Mouse (Mus musculus): ENCODE results near the gene Pde9a.

The Pde9a gene

DNA sequence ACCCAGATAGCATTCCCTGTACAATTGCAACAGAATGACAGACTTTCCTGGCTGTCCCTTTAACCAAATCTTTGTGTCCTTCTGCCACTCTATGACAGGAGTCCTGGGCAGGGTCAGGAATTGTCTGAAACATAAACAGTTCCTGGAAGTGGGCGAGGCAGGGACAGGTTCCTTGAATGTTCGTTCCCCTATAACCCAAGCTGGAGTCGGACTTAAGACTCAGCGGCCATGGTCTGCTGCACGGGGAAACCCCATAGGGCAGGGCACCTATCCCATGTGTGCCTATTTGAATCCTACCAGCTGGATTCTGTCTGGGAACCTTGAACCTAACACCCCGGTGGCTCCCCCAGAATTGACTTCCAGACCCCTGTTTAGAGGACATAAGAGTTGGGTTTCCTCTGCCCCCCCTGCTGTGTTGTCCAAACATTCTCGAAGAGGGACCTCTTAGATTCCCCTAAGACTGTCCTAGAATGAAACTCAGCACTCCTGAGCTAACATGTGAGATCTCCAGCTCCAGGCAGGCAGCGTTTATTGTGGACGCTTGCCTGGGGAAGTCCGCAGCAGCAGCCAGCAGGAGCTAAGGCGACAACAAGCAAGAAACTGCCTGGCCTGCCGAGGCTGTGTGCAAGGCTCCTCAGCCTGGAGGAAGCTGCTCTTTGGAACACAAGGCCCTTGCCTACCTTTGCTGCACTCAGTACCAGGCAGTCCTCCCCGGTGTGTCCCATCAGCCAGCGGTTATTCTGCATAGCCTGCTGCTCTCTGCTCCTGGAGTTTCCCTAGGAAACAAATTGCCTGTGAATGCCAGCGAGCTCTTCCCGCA is 48.2 kb downstream of the Pde9a start:
- no peak for DNase-seq

DNA sequence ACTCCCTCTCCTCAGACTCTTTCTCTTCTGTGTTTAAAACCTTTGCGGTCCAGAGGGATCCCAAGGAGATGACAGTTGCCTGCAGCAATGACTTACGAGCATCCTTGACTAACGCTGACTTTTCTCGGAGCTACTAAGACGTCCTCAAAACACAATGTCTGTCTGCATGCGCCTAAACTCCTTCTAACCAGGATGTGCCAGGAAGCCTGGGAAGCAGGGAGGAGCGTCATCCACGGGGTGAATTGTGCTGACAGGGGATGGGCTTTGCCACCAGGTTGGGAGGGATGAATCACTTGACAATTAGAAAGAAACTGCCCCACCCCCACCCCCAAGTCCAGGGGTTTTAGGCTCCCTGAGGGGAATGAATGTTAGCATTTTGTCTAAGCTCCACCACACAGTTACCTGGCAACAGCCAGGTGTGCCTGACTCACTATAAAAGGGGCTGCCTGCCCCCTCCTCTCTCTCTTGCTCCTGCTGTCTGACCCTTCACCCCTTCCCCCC is 48.9 kb downstream of the Pde9a start:
- no peak for DNase-seq

DNA sequence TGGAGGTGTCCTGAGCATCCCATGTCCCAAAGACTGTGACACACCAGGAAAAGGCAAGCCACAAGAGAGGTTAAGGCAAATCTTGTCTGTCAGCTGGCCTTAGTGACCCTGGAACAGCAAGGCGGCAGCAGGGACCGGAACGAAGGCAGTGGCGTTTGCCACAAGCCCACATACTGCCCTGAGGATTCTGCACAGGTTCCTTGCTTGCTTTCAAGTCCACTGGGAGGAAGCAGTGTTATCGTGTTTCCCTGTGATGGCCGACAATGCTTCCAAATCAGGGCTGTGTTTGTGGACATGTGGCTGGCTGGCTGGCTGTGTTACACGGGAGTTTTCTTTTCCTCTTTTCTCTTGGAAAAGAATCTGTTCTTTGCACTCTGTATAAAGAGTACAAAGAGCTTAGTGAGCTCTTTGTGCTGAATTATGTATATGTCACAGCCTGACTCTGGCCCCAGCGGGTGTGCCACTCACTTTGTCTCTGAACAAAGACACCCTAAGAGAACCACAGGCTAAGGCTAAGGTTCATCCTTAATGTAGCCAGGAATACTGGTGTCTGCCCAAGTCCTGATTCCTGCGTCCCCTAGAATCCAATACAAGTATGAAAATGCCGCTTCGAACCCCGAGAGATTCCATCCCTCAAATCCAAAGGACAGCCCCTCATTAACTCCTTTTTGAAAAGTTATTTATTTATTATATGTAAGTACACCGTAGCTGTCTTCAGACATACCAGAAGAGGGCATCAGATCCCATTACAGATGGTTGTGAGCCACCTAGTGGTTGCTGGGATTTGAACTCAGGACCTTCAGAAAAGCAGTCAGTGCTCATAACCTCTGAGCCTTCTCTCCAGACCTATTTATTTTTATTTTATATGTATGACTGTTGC is 50.2 kb downstream of the Pde9a start:
- DNase-seq = no peak

DNA sequence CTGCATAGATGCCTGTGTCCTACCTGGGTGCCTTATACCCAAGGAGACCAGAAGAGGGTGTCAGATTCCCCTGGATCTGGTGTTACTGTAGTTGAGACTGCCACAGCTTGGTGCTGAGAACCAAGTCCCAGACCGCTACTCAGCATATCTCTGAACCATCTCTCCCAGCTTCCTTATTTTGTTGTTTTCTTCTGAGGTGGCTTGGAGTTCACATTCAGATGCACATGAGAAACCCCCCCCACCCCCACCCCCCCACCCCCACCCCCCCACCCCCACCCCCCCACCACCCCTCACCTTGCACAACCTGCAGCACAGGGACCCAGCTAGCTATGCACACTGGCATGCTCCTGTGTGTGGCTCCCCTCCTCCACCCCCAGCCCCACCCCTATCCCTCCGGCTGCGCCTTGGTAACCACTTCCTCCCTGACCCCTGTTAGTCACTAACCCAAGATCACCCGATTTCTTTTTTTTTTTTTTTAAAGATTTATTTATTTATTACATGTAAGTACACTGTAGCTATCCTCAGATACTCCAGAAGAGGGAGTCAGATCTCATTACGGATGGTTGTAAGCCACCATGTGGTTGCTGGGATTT is 50.9 kb downstream of the Pde9a start:
- no peak for DNase-seq

DNA sequence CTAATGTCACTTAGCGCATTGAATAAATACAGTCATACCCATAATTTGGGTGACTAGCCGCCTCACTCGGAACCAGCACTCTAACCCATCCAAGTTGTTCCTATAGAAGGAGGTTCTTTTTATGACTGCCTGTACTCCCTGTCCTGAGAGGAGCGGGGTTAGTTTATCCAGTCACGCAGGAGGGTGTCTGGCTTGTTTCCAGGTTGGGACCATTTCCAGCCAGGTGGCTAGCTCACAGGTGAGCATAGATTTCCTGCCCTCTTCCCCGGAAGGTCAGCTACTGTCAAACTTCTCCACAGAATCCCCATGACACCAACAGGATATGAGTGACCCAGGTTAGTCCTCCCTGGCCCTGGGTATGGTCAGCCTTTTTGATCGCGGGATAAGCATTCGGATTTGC is 51.5 kb downstream of the Pde9a start:
- DNase-seq = no peak

DNA sequence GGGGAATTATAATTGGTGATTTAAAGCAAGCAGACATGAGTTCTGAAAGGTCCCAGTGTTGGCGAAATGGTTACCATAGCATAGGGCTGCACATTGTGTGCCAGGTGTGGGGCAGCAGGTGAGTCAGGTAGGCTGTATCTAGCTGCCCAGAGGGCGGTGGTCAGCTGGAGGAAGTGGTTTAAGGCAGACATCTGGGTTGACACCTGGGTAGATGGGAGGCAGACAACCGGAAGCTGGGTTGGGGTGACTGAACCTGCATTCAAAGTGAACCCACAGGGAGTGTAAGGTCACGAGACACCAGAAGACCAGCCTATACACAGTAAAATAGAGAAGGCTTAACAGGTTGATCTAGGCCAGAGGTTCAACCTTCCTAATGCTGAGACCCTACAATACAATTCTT is 54.0 kb downstream of the Pde9a start:
- no peak for DNase-seq

DNA sequence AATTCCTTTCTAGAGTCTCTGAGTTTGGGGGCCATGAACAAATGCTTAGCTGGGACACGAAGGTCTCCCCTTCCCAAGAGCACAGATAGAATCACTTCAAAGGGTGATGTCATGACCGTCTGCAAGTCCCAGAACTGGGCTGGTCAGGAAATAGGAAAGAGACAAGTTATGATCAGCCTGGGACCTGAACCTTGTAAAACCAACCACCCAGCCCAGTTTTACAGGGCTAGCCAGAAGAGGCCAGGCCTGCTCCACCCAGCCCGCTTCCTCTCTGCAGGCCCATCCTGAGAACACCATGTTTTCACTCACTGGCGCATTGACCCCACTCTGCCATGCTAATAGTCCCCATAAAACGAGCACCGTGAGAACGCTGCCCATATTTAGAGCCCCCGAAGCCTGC is 56.5 kb downstream of the Pde9a start:
- no peak for DNase-seq

DNA sequence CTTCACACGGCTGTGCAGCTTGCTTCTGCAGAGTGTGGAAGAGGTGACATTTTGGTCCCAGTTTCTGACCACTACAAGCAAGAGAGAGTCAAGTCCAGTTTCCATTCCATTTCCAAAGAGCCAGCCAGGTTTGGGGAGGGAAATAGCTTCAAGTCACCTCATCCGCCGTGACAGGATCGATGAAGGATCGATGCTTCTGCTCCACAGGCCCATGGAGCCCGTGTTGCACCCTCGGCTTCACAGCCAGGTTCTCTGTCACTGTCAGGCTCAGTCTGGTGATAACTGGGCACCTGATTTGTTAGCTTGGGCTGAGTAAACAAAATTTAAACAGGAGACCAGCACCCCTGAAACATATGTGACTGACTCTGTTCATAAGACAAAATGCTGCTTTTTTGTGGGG is 58.2 kb downstream of the Pde9a start:
- DNase-seq = no peak

DNA sequence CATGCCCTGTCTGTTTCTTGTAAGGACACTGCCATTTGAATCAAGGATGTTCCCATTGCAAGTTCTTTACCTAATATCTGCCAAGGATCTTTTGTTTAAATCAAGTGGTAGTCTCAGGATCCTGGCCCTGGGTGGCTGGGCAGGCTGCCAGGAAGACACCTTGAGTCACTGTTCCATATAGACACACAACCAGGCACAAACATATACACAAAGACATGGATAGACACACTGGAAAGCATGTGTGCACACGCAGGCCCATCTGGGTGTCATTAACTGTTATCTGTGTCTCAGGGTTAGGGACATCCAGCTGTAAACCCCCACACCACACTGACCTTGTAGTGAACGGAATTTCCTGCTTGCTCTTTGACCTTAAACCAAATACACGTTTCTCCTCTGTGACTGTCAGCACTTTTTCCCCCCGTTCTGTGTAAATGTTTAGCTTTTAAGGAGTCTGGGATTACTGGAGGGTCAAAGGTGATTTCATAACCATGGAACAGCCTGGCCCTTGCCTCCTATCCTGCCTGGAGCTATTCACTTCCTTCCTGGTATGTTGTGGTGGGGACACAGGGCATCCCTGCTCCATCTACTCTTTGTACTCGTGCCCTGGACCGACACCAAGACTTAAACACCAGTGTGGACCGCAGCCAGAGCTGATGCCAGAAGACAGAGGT is 59.2 kb downstream of the Pde9a start:
- DNase-seq = no peak

DNA sequence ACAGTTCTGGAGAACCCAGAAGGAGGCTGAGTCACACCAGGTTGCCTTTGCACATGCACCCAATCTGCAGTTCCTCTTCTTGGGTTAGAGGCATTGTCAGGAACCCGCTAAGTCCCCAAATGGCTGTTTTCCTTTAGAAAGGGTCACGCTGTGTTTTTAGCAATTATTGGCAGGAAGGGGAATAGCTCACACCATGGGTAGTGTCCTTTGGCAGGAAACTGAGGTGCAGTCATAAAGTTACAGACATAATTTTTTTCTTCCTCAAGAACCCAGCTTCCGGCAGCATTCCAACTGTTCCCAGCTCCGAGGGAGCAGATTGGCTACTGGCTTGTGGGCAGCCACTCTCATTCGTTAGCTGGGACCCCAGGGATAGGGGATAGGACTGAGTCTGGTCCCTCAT is 61.8 kb downstream of the Pde9a start:
- DNase-seq = no peak

DNA sequence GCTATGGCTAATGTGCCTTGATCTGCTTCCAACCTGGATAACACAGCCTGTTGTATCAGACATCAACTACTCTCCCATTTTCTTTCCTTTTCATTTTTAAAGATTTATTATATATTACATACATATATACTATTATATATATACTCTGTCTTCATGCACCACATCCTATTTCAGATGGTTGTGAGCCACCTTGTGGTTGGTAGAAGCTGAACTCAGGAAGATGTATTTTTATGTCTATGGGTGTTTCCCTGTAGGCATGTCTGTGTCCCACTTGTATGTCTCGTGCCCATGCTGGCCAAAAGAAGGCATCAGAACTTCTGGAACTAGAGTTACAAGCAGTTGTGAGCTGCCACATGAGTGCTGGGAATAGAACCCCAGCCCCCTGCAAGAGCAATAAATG is 62.5 kb downstream of the Pde9a start:
- no peak for DNase-seq

DNA sequence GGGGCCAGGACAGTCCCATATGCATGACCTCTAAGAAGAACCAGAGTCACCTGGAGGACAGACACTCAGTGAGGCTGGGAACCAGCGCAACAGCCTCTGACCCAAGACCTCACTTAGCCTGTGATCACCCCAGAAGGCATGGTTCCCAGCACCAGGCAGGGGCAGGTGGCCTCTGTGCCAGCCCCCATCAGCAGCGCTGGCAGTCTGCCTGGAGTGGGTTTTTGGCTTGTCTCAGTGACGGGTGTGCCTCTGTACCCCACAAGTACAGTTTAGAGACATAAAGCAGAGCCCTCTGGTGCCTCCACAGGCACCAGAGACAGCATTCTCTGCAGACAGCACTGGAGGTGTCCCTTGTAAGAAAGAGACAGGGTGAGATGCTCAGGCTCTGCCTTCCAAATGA is 64.2 kb downstream of the Pde9a start:
- peak; percentile 70 for DNase-seq

DNA sequence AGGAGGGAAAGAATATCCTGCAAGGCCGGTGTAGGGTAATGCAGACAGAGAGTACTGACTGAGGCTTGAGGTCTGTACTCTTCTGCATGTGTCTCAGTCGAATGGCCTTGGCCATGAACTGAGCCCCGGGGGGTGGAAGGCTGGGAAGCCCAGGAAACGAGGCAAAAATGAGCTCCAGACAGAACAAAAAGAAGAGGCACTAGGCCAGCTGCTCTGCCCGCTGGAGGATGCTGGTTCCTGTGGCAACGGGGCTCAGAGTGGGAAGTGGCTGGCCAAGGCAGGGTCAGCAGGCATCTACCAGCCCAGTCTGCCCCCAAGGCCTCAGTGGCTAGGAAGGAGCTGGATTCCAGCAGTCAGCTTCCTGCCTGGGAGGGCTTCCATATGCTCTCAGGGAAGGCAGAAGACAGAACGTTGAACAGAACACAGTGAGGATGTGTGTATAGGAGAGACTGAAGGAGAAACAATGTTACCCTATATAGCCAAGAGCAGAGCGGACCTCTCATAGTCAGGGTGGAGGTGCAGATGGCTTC is 65.2 kb downstream of the Pde9a start:
- peak; percentile 48 for DNase-seq

DNA sequence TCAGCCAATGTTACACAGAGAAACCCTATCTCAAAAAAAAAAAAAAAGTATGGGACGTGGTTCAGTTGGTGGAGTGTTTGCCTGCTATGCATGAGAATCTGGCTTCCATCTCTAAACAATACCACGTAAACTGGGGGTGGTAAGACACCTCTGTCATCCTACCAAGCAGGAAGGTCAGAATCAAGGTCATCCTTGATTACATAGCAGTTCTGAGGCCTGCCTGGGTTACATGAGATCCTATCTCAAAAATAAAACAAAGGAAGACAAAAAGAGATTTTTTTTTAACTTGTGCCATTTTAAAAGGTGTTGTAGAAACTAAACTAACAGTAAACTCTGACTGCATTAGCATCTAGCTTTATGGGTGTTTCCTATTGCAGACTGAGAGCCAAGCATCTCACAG is 66.8 kb downstream of the Pde9a start:
- no peak for DNase-seq

DNA sequence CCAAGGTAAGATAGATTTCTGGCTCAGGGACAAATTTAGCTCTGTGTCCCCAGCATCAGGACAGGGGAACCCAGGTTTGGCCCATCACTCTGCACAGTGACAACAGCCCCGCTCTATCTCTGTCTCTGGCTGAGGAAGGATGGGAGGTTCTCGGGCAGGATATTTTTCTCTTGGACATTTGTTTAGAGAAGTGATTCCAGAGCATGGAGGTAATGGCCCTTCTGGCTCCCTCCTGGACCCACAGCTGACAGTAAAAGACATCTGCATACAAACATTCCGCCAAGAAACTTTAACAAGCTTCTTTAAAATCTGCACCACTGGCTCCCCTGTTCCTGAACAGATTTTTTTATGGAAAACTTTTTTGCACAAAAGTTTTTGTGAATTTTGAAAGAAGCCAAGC is 67.5 kb downstream of the Pde9a start:
- no peak for DNase-seq

DNA sequence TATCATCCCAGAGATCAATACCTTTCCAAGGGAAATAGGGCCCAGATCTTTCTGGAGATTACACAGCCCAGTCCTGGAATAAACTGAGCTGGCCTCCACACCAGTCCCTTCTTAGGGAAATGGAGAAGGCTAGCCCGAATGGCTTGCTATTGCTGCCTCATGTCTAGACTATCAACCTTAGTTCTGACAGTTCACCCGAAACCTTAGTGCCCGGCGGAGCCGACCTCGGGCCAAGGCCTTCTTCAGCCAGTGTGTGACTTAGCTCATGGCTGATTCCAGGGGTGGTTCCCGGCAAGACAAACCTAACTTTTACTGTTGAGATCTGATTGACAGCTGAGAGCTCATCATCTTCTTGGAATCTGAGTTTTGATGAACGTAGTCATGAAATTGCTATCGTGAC is 68.0 kb downstream of the Pde9a start:
- DNase-seq = no peak

DNA sequence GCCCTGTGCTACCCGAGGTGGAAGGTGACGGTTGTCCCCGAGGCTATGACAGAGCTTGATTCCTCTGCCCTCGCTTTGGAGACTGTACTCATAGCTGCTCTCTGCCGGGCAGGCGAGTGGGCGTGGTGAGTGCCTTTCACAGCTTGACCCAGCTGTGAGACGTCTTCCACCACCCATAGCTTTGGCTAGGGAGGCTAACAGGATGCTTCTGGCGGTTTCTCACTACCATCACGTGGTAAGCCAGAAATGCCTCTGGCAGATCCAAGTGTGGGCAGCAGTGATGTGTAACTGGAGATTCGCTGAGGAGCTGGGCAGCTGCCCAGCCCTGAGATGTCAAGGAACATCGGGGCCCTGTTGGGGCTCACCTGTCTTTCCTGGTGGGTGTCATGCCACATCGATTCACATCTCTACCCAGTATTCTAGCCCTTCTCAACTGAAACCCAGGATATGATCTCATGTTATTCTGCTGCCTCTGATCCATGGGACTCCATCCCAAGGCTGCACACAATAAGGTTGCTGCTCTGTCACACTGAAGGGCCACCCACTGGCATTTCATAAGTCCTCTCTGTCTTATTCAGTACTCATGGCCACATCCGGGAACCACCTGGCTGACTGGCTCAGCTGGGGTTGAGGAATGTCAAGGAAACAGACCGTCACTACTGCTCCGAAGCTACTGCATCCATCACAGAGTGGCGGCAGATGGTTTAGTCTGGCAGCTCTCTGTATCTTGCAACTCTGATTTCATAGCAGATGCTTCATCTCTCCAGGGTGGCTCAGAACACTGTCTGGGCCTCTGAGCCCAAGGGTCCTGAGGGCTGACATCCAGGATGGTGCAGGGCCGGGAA is 70.9 kb downstream of the Pde9a start:
- no peak for DNase-seq

DNA sequence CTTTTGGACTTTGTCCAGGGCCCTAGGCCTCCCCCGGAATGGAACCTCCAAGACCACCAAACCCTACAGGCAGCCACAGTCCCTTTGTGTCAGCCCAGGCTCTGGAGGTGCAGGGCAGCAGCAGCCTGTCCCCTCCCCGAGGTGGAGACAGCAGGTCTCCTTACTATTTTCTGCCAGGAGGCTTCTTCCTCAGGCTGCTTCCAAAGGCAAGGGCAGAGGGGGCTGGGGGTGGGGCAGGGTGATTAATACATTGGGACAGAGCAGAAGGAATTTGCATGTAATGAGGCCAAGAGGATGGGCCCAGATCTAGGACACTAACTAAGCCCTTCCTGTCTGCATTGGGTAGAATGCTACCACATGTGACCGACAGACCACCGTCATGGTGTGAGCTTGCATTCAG is 74.4 kb downstream of the Pde9a start:
- DNase-seq = no peak

DNA sequence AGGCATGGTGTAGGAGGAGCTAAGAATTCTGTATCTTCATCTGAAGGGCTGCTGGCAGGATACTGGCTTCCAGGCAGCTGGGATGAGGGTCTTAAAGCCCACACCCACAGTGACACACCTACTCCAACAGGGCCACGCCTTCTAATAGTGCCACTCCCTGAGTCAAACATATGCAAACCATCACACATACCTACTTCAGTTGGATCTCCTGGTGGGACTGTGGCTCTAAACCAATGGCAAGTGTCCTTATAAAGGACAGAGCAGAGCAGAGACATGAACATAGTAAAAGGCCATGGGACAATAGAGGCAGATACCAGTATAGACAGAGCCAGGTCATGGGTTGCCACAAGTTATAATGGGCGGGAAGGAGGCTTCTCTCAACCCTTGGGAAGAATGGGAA is 76.5 kb downstream of the Pde9a start:
- DNase-seq = no peak

DNA sequence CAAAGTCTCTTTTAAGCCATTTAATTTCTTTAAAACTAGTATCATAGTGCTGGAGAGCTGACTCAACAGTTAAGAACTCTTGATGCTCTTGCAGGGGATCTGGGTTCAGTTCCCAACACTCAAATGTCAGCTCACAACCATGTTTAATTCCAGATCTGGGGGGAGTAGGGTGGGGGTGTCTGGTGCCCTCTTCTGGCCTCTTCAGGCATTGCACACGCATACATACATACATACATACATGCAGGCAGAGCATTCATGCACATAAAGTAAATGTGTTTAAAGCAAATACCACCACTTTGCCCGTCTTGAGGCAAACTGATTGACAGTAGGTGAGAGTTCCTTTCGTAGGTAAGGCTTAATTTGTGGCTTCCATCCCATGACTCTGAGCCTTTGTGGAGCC is 80.8 kb downstream of the Pde9a start:
- DNase-seq = no peak

DNA sequence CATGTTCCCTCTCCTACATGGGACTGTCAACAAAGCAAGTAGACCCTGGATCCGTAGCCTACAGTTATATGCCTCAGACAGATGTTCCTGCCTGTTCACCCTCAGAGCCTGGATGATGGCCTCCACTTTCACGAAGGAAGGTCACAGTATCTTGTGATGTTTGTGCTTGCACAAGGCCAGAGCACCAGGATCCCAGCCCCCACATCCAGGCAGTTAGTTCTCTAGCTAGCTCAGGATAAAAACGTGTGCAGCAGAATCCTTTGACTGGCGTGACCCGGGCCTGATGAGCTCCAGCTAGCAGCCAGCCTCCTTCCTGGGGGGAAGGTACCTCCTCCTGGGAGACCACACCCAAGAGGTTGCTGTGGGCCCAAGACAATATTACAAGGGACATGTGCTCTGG is 82.5 kb downstream of the Pde9a start:
- no peak for DNase-seq

Measured in right cerebral cortex, postnatal 4 days (tissue).